Mouse (Mus musculus) right cerebral cortex, postnatal 25 days (tissue): ENCODE measurements around the gene Nfatc4.

Experiments used
- DNase-seq: peaks from one replicate; pipeline ENCODE4 v3.0.0; 2022

The Nfatc4 gene

DNA sequence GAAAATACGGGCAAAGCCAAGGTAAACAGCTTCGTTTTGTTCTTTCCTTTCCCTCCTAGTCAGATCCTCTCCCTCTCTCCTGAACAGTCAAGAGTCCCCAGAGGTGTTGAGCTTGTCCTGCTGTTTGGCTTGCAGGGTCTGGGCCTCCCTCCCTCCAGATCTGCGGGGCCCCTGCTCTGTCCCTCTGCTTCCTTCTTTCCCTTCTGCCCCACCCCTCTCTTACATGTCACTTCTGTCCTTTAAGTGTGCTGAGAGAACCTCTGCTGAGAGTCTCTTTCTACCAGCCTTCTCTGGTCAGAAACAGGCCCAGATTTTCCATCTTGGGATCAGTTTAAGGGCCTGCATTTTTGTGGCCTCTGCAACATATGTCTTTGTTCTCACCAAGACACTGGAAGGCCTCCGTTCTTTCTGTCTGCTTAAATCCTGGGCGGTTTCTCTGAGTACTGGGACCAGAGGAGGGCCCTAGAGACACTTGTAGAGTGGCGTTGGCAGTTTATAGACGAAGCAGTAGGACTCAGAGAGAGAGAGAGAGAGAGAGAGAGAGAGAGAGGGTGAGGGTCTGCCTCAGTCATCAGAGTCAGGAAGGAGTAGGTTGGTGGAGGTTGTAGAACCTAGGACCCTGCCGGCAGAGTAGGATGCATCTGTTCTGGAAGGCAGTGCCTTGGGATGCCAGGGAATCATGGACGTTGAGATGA lies 31.6 kb downstream of the Nfatc4 start:
- DNase-seq: no peak

DNA sequence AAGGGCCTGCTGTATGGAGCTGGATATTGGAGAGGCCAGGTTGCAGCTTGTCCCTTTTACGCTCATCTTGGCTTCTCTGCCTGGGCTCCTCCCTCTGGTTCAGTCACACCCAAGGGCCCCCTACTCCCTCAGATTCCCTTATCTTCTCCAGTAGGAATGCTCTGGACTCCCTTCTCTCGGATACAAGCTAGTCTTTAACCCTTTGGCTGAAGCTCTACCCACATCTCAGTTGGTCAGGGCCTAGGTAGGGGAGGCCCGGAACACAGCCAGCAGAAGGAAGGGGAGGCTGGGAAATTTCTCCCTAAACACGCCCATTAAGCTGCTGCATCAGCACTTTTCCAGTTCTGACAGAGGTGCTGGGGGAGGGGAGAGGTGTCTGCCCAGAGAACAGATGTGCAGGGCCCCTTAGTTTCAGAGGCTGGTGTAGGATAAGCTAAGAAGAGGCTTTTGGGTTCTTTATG lies 32.2 kb downstream of the Nfatc4 start:
- no peak for DNase-seq

DNA sequence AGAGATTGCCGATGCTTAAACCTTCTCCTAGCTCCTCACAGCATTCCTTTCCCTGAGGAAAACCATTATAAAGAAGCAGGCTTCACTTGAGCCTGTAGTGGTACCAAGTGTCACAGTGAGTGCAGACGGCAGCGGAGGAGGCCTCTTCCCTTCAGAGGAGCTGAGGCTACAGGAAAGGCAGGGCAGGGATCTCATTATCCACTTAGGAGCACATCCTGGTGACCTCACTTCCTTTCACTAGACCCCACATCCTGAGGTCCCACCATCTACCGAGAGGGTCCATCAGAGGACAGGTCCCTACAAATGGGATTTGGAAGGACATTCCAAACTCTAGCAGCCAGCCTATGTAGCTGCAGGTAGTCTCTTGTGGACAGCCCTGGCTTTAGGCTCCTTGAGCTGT lies 34.6 kb downstream of the Nfatc4 start:
- DNase-seq: no peak

- no peak for DNase-seq
Measured at GRCm38 (mm10) chr14:55862186-55862585, 39.2 kb downstream of the Nfatc4 start.

DNA sequence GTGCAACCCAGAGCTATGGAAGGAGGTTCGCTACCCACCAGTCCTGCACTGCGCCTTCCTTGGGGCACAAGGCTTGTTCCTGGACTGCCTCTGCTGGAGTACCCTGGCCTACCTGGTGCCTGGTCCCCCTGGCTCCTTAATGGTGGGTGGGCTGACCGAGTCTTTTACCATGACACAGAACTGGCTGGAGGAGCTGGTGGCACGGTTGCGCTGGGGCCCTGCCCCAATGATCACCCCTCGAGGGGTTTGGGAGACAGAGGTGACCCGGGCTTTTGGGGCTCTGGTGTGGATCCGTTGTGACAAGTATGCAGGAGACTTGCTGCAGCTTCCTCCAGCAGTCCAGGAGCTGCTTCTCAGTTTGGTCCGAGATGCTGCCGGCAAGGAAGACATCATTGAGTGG lies 40.0 kb downstream of the Nfatc4 start:
- DNase-seq: no peak

DNA sequence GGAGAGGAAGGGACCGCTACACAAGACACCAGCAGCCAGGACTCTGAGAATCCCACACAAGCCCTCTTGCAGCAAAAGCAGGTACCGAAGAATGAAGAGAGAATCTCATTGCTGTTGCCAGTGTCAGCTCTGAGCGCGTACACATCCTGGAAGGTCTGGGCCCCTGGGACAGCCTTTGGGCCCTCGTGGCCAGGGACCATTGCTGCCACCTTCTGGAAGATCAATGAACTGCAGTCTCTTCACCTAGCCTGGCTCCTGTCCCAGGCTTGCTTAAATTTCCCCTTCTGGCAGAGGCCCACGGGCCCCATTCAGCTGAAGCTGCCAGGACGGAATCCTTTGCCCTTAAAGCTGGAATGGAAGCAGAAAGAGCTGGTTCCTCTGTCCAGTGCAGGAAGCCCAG lies 40.8 kb downstream of the Nfatc4 start:
- peak; percentile 45 for DNase-seq

- DNase-seq: peak; percentile 61
Measured at GRCm38 (mm10) chr14:55866962-55867361, 44.0 kb downstream of the Nfatc4 start.

DNA sequence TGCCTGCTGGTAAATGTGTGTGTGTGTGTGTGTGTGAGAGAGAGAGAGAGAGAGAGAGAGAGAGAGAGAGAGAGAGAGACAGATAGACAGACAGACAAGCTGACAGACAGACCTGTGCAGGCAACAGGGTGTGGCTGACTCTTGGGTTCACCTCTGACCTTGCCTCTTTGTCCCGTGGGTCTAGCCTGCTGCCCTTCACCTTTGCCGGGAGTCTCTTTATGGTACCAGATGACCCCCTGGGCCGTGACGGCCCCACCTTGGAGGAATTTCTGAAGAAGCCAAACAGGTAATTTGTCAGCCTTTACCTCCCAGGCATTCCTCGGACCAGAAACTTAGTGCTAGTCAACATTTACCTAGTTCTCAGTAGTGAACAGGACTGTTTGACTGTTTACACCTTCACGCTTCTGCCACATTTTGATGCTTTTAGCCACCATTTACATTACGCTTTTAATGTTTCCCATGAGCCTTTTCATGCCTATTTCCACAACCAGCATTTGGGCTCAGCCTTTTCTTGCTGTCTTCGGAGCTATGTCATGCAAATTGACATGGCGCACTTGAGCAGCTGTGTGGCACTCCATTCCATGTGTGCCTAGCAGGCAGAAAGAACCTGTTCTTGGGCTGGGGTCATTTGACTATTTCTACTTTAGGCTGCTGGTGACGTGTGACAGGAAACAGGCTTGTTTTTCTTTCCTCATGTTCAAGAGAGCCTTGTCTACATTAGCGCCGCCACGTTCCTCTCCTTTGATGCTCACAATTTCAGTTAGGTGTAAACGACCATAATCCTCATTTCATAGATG lies 45.5 kb downstream of the Nfatc4 start:
- no peak for DNase-seq

DNA sequence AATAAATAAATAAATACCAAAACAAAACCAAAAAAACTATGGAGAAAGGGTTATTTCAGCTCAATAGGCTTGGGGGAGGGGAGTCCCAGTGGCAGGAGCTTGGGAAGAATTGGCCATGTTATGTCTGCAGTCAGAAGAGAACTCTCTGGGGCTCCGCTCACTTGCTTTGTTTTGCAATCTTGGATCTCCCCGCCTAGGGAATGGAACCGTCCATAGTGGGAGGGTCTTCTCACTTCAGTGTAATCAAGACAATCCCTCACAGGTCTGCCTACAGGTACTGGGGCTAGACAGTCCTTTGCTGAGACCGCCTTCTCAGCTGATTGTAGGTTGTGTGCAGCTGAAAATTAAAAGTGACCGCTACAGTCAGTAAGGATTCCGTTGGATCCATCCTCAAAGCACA lies 46.6 kb downstream of the Nfatc4 start:
- DNase-seq: no peak

DNA sequence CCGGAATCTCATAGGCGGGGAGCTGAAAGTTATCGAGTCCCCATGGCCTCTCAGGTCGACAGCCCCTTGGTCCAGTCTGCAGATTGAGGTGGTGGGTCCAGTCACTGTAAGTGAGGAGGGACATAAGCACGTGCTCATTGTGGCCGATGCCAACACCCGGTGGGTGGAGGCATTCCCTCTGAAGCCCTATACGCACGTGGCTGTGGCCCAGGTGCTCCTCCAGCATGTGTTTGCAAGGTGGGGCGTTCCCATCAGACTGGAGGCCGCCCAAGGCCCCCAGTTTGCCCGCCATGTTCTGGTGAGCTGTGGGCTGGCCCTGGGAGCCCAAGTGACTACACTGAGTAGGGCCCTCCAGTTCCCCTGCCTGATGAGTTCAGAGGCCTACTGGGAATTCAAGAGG lies 49.1 kb downstream of the Nfatc4 start:
- DNase-seq: no peak

DNA sequence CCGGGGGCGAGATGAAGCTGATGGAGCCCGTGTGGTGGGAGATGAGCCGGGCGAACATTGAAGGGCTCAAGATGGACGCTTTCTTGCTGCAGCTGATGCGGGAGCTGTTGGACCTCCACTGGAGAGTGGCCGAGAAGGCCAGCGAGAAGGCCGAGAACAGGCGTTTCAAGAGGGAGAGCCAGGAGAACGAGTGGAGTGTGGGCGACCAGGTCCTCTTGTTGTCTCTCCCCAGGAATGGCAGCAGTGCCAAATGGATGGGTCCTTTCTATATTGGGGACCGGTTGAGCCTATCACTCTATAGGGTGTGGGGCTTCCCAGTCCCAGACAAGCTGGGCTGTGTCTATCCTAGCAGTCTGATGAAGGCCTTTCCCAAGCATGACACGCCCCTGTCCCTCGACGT lies 49.6 kb downstream of the Nfatc4 start:
- no peak for DNase-seq

GRCm38 (mm10) chr14:55873242-55873713 lies 50.3 kb downstream of the Nfatc4 start:
- no peak for DNase-seq

DNA sequence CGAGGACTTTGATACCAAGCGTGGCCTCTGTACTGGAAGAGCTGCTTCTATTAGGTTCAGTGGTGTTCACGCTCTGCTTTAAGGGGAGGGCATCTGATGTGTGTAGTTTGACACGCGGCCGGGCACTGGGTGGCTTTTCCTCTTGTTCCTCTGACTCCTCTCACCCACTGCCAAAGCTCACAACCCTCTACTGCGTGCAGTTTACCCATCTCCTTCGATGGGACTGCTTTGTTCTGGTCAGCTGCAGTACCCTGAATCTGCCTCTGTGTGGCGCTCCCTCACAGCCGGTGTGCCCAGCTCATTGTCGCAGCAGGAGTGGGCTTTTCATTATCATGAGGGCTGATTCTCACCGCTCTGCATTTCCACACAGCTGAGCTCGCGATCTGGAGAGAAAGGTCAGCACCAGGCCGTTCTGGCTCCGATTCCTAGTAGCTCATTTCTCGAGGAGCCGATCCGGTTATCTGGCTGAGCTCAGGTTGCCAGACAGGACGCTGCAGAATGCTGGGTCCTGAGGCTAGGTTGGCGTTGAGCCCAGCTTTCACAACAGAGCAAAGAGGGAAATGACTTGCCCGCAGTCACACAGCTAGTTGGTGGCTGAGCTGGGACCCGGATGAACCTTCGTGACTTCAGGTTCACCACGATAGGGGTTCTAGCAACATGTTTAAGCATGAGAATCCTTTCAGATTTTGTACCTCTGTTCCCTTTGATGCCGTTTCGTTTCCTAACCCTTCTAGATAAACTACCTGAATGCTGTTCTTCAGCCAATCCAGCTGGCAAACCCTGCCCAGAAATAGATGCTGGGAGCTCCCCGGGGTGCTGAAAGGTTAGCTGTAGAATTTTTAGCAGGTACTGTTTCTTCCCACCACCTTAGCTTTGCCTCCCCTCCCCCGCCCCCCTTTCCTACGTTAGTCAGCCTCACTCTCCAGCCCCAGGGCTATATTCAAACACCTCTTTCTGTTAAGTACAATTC lies 51.1 kb downstream of the Nfatc4 start:
- peak; percentile 77 for DNase-seq

- DNase-seq: no peak
Measured at GRCm38 (mm10) chr14:55877469-55878315, 54.7 kb downstream of the Nfatc4 start.

DNA sequence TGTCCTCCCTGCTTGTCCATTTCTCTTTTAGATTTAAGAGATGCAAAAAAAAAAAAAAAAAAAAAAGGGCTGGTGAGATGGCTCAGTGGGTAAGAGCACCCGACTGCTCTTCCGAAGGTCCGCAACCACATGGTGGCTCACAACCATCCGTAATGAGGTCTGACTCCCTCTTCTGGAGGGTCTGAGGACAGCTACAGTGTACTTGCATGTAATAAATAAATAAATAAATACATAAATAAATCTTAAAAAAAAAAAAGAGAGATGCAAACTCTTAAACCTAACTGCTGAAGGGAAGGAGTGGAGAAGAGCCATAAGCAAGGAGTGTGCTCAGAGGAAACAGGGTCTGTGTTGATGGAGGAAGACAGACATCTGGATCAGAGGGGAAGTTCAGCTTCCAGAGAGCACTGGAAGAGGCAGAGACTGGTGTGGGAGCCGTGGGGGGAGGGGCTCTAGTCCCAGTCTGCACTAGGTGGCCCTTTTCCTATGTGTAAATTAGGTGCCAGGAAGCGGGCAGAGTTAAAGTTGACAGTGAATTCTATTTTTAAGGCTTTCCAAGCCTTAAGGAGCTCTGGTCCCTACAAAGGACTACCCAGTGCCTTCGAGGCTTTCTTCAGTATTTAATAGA lies 55.5 kb downstream of the Nfatc4 start:
- no peak for DNase-seq

GRCm38 (mm10) chr14:55879623-55880022 lies 56.7 kb downstream of the Nfatc4 start:
- DNase-seq: peak; percentile 69

- no peak for DNase-seq
Measured at GRCm38 (mm10) chr14:55880982-55881381, 58.0 kb downstream of the Nfatc4 start.

DNA sequence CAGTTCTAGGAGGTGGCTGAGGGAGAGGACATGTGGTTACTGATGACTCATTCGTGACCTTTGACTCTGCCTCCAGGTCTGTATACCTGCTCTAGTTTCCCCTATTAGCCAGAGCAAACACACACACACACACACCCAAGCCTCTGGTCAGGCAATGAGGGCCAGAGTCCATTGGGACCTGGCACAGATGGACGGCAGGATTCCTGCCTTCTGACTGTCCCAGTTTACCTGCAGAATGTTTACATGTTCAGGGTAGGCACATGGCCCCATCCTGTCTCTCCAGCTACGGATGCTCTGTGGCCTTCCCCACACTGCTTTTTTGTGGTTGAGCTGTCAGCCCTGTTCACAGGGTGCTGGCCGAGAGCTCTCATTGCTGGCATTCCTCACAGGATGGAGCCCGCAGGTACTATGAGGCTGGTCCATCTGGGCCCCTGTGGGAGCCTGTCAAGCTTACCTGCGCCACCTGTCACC lies 59.3 kb downstream of the Nfatc4 start:
- no peak for DNase-seq

DNA sequence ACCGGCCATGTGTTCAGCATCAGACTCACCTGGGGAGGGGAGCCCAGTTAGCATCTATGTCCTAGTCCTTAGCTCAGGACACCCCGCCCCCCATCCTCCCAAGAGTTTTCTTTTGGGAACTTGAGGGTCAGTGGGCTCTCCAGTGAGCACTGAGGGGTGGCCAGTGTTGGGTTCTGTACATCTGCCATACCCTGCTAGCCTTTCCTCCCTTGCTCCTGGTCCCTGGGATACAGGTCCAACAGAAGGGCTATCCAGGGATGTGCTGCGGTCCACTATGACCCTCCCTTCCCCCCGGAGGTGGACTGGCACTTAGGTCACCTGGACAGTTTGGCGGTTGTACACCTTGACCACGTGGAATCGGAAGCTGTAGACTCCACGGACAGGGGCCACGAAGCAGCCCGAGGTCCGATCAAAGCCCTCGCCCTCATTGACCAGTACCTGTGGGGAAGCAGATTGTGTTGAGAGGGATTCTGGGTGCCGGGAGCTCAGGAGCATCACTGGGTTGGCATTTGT lies 60.3 kb downstream of the Nfatc4 start:
- no peak for DNase-seq
